Mouse (Mus musculus) urinary bladder, postnatal 14 days (tissue): ENCODE results near the gene Sh3tc1.
A peak's percentile ranks its signal among the peaks of the same experiment; 100 is the strongest.

Experiments used
- DNase-seq: peaks from one replicate; pipeline ENCODE4 v3.0.0; 2021; ENCODE audit warnings: low spot score

The Sh3tc1 gene

DNA sequence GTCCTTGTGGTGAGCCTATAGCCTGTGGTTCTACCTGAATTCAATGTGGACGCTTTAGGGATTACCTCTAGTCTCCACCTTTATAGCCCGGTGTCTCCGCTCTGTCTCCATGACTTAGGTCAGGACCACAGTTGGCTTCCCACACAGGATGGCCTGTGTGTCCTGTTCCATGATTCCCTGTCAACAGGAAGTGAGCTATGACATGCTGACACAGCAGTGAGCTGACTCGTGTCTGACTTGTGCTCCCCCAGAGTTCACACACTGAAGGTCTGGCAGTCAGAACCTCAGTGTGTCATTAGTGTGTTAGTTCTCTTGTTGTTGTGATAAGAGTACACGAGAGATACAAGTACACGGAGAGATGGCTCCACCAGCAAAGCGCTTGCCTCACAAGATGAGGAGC, 11.2 kb upstream of the Sh3tc1 start:
- DNase-seq = no peak

- DNase-seq = no peak
Observed at GRCm38 (mm10) chr5:35750026-35750425, 10.2 kb upstream of the Sh3tc1 start.

GRCm38 (mm10) chr5:35749416-35749815, 9.6 kb upstream of the Sh3tc1 start:
- no peak for DNase-seq

GRCm38 (mm10) chr5:35746910-35747309, 7.1 kb upstream of the Sh3tc1 start:
- DNase-seq = peak; percentile 74

DNA sequence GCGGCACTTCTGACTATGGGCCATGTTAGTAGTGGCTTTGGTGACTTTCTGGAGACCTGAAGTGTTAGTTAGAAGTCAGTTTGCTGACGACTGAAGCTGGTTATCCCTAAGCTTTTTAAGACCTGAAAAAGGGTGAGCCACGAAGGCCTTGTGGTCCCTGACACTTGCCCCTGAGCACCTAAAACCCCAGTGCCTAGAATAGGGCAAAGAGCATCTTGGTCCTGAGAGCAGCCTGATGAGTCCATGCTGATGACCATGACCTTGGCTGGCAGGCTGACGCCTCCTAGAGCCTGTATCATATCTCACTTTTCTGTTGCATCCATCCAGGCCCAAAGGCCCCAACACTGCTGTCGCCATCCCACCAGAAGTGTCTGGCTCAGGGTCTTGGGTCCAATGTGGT, 5.6 kb upstream of the Sh3tc1 start:
- DNase-seq = no peak

DNA sequence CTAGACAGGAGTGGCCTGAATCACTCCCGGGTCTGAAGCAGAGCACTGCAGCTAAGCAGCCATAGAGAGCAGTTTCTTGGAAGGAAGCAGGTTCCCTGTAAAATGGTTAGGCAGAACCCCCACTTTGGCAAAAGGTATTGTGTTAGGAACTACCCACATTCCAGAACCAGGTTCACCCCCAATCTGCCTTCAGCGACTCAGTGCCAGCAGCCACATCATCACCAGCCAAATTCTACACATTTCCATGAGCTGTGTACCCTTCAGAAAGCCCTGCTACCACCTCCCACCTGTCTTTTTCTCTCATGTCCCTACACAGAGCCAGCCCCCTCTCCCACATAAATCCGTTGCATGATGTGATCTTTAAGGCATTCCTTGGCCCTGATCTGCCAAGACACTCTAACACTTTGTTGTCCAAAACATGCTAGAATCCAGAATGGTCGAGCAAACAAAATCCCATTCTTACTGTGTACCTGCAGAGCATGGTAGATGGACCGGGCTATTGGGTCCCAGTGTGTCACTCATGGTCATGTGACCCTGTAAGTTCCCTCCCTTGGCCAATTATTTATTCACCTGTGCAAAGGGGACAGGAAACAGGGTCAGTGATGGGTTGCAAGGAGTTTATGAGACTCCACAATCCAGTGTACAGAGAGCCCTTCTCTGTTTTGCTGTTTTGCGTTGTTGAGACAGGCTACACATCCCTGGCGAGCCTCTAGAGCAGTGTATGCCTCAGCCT, 4.4 kb upstream of the Sh3tc1 start:
- no peak for DNase-seq

GRCm38 (mm10) chr5:35743238-35743951, 3.6 kb upstream of the Sh3tc1 start:
- peak; percentile 62 for DNase-seq

DNA sequence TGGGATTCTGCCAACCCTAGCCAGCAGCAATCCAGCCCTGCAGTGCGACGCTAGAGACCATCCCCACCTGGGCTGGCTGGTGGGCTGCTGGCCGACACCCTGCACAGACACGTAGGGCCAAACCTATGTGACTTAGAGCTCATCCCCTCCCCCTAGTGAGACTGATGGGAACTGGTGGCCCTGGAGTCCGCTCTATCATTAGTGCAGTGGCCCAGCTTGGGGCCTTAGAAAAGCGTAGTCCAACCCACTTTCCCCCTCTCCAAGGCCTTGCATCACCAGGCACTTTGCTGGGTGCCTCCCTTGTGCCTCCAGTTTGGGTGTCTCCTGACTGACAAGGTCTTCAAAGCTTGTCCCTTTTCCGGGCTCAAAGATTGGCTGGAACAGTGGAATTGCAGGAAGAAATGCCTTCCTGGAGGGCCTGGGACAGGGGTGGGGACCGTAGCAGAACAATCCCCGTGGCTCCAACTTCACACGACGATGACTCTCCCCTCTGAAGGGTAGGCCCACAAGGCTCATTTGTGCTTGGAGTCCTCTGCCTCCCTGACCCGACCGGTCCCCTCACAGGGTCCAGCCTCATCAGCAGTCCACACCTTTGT, 1.5 kb upstream of the Sh3tc1 start:
- no peak for DNase-seq

GRCm38 (mm10) chr5:35740716-35741115, 929 bp upstream of the Sh3tc1 start:
- DNase-seq = no peak

DNA sequence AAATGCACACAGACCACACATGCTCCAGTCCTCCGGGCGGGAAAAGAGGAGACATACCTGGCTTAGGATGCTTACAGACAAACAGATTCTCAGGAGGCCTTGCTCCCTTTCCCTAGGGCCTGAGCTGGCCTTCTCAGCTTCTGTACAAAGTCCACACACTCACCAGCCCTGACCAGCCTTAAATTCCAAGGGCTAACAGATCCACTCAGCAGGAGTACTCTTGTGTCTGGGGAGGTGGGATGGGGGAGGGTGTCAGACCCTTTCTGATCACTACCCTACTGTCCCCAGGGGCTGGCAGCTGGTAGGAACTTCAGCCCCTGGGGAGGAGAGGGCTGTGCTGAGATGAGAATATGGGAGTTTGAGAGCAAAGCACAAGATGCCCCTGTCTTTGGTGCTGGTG, 782 bp downstream of the Sh3tc1 start:
- no peak for DNase-seq

GRCm38 (mm10) chr5:35737231-35737901, 2.4 kb downstream of the Sh3tc1 start:
- DNase-seq = peak; percentile 42

DNA sequence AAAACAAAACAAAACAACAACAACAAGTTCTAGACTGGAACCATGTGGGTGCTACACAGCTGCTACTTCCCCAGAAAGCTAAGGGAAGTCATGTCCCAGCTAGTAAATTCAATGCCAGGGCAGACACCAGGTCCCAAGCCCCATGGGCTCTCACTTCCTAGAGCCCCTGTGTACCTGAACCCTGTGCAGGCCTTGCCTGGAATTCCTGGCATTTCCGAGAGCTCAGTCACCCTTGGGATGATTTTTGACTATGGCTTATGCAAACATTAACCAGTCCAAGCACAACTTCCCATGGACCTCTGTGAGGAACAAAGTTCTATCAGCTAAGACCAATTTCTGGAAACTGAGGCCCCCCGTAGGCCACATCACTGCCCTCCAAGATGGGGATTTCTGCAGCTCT, 6.3 kb downstream of the Sh3tc1 start:
- DNase-seq = no peak

DNA sequence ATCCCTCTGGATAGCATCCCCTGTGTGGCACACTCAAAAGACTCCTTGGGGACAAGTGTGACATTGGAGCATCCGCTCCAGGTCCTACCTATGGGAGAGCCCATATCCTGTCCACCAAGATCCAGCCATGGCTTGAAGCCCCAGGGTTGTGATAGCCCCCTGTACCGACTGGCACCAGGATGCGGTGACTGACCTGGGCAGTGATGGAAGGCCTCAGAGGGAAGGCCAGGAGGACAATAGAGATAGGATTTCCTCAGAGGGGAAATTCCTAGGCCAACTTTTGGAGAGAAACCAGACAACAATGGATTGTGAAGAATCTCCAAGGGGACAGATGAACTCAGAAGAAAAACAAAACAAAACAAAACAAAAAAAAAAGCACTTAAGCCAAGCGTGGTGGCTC, 8.8 kb downstream of the Sh3tc1 start:
- no peak for DNase-seq

DNA sequence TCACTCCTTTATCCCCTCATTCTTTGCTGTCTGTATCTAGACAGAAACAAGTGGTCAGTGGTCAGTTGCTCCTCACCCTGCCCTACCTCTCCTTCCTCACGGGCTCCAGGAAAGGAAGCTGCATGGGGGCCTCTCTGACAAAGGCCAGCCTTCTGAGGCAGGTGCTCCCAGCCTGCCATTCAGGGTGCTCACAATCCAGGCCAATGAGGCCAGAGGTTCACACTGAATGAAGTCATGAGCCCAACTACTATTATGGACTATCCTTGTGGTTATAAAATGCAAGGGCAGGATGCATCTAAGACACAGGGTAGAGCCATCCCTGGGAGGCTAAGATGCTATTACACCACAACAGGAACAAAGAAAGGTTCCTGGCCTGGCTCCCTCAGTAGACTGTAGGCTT, 9.2 kb downstream of the Sh3tc1 start:
- no peak for DNase-seq

DNA sequence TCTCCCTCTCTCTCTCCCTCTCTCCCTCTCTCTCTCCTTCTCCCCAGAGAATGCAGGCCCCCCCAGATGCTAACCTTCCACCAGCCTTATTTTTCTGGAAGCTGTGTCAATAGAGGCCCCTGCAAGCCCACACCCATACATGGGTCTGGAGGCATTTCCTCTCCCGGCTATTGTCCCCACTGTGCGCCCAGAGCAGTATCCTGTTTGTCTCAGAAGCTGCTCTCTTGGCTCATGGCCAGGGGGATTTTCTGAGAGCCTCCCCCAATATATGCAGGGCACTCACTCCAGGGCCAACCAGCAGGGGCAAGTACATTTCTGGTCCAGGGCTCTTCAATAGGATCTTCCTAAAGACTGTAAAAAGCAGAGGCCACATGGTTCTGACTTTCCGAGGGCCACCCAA, 9.9 kb downstream of the Sh3tc1 start:
- no peak for DNase-seq

DNA sequence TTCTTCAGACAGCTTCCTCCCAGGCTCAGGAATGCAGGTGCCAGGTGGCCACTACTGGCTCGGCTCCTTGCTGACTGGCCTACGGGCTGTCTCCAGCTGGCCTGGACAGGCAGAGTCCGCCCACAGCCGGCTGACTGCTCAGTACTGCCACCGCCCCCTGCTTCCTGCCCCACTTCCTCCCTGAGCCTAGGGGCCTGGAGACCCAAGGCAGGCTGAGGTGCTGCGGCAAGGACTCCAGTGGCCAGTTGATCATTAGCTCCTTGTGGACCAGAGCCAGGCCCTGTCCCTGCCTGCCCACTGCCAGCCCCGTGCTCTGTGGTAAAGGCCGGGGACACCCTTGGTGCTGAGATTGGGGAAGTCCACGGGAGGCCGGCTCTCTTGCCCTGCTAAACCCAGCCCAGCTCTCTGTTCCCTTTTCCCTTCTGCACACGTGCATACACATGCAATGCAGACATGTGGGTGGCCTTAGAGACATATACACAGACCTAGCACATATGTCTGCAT, 10.8 kb downstream of the Sh3tc1 start:
- DNase-seq = peak; percentile 58

DNA sequence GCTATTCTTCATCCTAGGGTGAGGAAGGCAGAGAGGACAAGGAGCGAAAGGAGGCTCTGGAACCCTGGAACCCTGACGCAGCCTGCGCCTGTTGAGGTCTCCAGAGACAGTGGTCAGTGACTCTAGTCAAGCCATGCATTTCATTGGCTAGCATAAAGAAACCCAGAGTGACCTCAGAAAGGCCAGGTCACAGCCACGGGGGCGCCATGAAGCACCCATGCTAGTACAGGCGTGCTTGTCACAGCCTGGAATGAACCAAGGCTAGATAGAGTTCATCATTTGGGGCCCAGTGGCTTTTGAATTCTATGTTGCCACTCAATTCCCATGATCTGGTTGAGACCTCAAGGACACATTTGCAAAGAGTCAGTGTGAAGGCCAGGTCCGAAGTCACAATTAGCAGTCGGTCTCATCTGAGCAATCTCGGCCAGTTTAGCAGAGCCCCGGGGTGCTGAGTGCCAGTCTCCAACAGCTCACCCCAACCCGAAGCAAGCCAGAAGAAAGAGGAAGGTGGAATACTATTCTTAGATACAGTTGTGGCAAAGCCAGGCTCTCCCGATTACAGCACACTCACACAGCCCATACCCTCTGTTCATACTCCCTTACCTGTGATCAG, 11.3 kb downstream of the Sh3tc1 start:
- DNase-seq = no peak

GRCm38 (mm10) chr5:35727447-35727846, 12.3 kb downstream of the Sh3tc1 start:
- no peak for DNase-seq

GRCm38 (mm10) chr5:35725840-35726239, 13.9 kb downstream of the Sh3tc1 start:
- DNase-seq = no peak

- no peak for DNase-seq
Observed at GRCm38 (mm10) chr5:35723900-35724299, 15.9 kb downstream of the Sh3tc1 start.

GRCm38 (mm10) chr5:35722654-35723053, 17.1 kb downstream of the Sh3tc1 start:
- no peak for DNase-seq

DNA sequence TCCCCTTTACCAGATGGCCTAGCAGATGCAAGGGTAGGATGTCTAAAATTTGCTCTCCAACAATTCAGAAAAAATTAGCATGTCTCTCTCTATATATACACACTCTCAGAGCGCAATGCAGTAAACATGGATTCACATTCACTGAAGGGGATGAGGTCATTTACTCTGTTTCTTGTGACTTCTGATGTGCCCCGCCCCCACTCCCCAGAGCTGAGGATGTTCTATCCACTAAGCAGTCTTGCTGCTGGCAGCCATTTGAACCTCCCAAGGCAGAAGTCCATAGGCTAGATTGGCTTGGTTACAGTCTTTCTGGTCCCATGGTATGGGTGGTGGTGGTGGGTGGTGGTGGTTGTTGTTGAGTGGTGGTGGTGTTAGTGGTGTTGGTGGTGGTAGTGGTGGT, 17.9 kb downstream of the Sh3tc1 start:
- no peak for DNase-seq
